ENCODE assay signal across 30 mouse cellular contexts in genomic region chr19:31255780-31256179, GRCm38 (mm10).
"Had no signal": no experiment of that assay in that cellular context is flagged by ENCODE, and none has a peak within 500 bp of the region (broad histone marks: within the 10 kb centered on the region; RNA-seq: fewer than 3 reads in every experiment).

No protein-coding gene starts in this region.

- H3K9me3 ChIP-seq: limb, embryonic 10.5 days; limb, embryonic 12.5 days; limb, embryonic 13.5 days; limb, embryonic 15.5 days; liver, embryonic 12.5 days; liver, embryonic 13.5 days; liver, embryonic 15.5 days; lung, embryonic 15.5 days; midbrain, embryonic 10.5 days; midbrain, embryonic 12.5 days; midbrain, embryonic 13.5 days; midbrain, embryonic 15.5 days; neural tube, embryonic 12.5 days had no signal

- H3K9ac ChIP-seq: limb, embryonic 12.5 days; limb, embryonic 13.5 days; limb, embryonic 15.5 days; liver, embryonic 12.5 days; liver, embryonic 13.5 days; liver, embryonic 14.5 days; liver, embryonic 15.5 days; liver, postnatal 0 days; lung, embryonic 15.5 days; midbrain, embryonic 12.5 days; midbrain, embryonic 13.5 days; midbrain, embryonic 15.5 days; neural tube, embryonic 12.5 days had no signal

- H3K4me1 ChIP-seq: limb, embryonic 10.5 days; limb, embryonic 12.5 days; limb, embryonic 13.5 days; limb, embryonic 15.5 days; liver, embryonic 12.5 days; liver, embryonic 13.5 days; liver, embryonic 15.5 days; megakaryocyte, embryonic 14.5 days; midbrain, embryonic 10.5 days; midbrain, embryonic 12.5 days; midbrain, embryonic 13.5 days; midbrain, embryonic 15.5 days; neural tube, embryonic 12.5 days had no signal

- H3K4me2 ChIP-seq: limb, embryonic 12.5 days; limb, embryonic 13.5 days; limb, embryonic 15.5 days; liver, embryonic 11.5 days; liver, embryonic 12.5 days; liver, embryonic 13.5 days; liver, embryonic 15.5 days; lung, embryonic 15.5 days; midbrain, embryonic 11.5 days; midbrain, embryonic 12.5 days; midbrain, embryonic 13.5 days; midbrain, embryonic 15.5 days; neural tube, embryonic 12.5 days had no signal

- DNase-seq: left cerebral cortex, postnatal 4 days; liver; liver, embryonic 13.5 days; liver, postnatal 0 days; lung, adult 18-20 months; lung, adult 2 months; lung, postnatal 10 days; lung, postnatal 14 days; lung, postnatal 36 days; midbrain, embryonic 14.5 days had no signal

- H3K36me3 ChIP-seq: limb, embryonic 10.5 days; limb, embryonic 12.5 days; limb, embryonic 13.5 days; limb, embryonic 15.5 days; liver, embryonic 12.5 days; liver, embryonic 13.5 days; liver, embryonic 15.5 days; lung, embryonic 15.5 days; midbrain, embryonic 10.5 days; midbrain, embryonic 12.5 days; midbrain, embryonic 13.5 days; midbrain, embryonic 15.5 days; neural tube, embryonic 12.5 days had no signal

- H3K27me3 ChIP-seq: limb, embryonic 12.5 days; limb, embryonic 13.5 days; limb, embryonic 15.5 days; liver, embryonic 12.5 days; liver, embryonic 13.5 days; liver, embryonic 15.5 days; lung, embryonic 15.5 days; megakaryocyte, embryonic 14.5 days; midbrain, embryonic 12.5 days; midbrain, embryonic 13.5 days; midbrain, embryonic 15.5 days; neural tube, embryonic 12.5 days had no signal

- H3K27ac ChIP-seq: left cerebral cortex, adult 2 months; limb, embryonic 10.5 days; limb, embryonic 12.5 days; limb, embryonic 13.5 days; limb, embryonic 15.5 days; liver, embryonic 12.5 days; liver, embryonic 13.5 days; liver, embryonic 14.5 days; liver, embryonic 15.5 days; lung, embryonic 15.5 days; macrophage; midbrain, embryonic 10.5 days; midbrain, embryonic 12.5 days; midbrain, embryonic 13.5 days; midbrain, embryonic 15.5 days; neural tube, embryonic 12.5 days had no signal

- ATAC-seq: liver, embryonic 12.5 days; liver, postnatal 0 days; lung, postnatal 0 days; midbrain, embryonic 13.5 days; midbrain, embryonic 15.5 days; midbrain, embryonic 16.5 days had no signal

- H3K4me3 ChIP-seq: left cerebral cortex, adult 2 months; limb, embryonic 10.5 days; limb, embryonic 12.5 days; limb, embryonic 13.5 days; limb, embryonic 15.5 days; liver, embryonic 12.5 days; liver, embryonic 13.5 days; liver, embryonic 15.5 days; lung, embryonic 15.5 days; megakaryocyte, embryonic 14.5 days; midbrain, embryonic 10.5 days; midbrain, embryonic 12.5 days; midbrain, embryonic 13.5 days; midbrain, embryonic 15.5 days; neural tube, embryonic 12.5 days had no signal
